Mouse (Mus musculus) megakaryocyte, embryonic 14.5 days (primary cell): Measurements from ENCODE around the gene Rgl3.

Experiments used
- FLI1 ChIP-seq: IDR thresholded peaks from 2 replicates; pipeline ENCODE4 v1.6.1; 2012; ENCODE audit warnings: low read length, inconsistent platforms, mixed read lengths
- GATA1 ChIP-seq: IDR thresholded peaks from 3 replicates; pipeline ENCODE4 v1.6.1; 2012; ENCODE audit warnings: mixed read lengths, low read length, inconsistent platforms, borderline replicate concordance

DNA sequence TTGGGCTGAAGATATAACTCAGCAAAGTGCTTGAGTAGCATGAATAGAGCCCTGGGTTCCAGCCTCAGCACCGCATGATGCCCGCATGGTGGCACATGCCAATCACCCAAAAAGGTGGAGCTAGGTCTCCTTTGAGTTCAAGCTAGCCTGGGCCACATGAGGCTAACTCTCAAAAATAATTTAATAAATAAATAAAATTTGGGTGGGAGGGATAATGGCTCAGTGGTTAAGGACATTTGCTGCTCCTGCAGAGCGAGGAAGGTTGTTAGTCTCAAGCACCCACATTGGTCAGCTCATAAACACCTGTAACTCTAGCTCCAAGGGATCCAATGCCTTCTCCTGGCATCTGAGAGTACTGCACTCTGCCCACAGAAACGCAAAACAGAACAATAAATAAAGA is 12.4 kb upstream of the Rgl3 start:
- TF ChIP-seq FLI1 (no peak), GATA1 (no peak)
